Mouse (Mus musculus) left cerebral cortex, adult 2 months (tissue): ENCODE data around the gene Cntnap5c. TPM values are rescaled to one million over a fixed set of nuclear protein-coding genes. Genes with fewer than 3 reads are reported as not detected.
A peak's percentile ranks its signal among the peaks of the same experiment; 100 is the strongest.

Experiments
- DNase-seq, 2 experiments: peaks; one replicate each; pipeline ENCODE4 v3.0.0; 2021 to 2022; ENCODE audit warnings: low spot score in 2 of 2, mixed read lengths in 1 of 2; ENCODE audit errors: extremely low spot score in 1 of 2
- H3K27ac ChIP-seq: fragments of 200-600 bp; 2 replicates; pipeline ENCODE4 v1.8.1; 2022
- H3K4me3 ChIP-seq: fragments of 200-600 bp; 2 replicates; pipeline ENCODE4 v1.8.1; 2022
- CTCF ChIP-seq: fragments of 200-600 bp; IDR thresholded peaks from 2 replicates; pipeline ENCODE4 v1.8.1; 2022; ENCODE audit warnings: antibody characterized with exemption, mild to moderate bottlenecking, moderate library complexity
- intact Hi-C: fragments of 180-260 bp; cut with DNase I; formaldehyde crosslinking; loops from one replicate; pipeline ENCODE4 v1.15.1; 2025
- total RNA-seq, 2 experiments: library from RNA; stranded (reverse); gene quantifications; 2 replicates each; pipeline ENCODE4 v1.2.3; 2021

Cntnap5c gene
- total RNA-seq, 2 experiments from 2014 or later, result 8.5 to 8.6 TPM

- H3K4me3 ChIP-seq, result no peak overlapping the region
- no peak for DNase-seq
- no peak overlapping the region for H3K27ac ChIP-seq
- intact Hi-C loops, result no loop called here
- no peak for TF ChIP-seq CTCF
Measured at GRCm38 (mm10) chr17:58082676-58083075, 313.3 kb downstream of the Cntnap5c start.

DNA sequence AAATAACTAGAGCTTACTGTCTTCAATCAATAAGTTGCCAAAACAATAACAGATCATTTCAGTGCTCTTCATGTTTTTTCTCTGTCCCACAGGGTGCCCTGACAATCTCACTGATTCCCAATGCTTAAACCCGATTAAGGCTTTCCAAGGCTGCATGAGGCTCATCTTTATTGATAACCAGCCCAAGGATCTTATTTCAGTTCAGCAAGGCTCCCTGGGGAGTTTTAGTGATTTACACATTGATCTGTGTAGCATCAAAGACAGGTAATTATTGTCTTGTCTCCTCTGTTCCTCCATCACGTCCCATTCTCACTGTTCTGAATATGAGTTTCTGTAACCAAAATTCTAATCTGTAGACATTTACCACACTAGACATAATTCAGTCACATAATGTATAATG, 335.1 kb downstream of the Cntnap5c start:
- intact Hi-C loops, result no loop called here
- no peak for DNase-seq
- no peak overlapping the region for H3K27ac ChIP-seq
- H3K4me3 ChIP-seq, result no peak overlapping the region
- no peak for TF ChIP-seq CTCF

- intact Hi-C loops, result loop anchor here (2.0 kb wide), 1 partner anchor 79 kb away; no protein-coding TSS in a partner anchor
- no peak for DNase-seq
- TF ChIP-seq CTCF, result no peak
- H3K27ac ChIP-seq, result no peak overlapping the region
- H3K4me3 ChIP-seq, result no peak overlapping the region
Measured at GRCm38 (mm10) chr17:58107901-58108300, 338.5 kb downstream of the Cntnap5c start.

GRCm38 (mm10) chr17:58108335-58108734, 339.0 kb downstream of the Cntnap5c start:
- intact Hi-C loops, result loop anchor here (2.0 kb wide), 1 partner anchor 78 kb away; no protein-coding TSS in a partner anchor
- H3K27ac ChIP-seq, result no peak overlapping the region; the same call in 1 of the 2 replicates
- no peak overlapping the region for H3K4me3 ChIP-seq
- no peak for TF ChIP-seq CTCF
- no peak for DNase-seq

DNA sequence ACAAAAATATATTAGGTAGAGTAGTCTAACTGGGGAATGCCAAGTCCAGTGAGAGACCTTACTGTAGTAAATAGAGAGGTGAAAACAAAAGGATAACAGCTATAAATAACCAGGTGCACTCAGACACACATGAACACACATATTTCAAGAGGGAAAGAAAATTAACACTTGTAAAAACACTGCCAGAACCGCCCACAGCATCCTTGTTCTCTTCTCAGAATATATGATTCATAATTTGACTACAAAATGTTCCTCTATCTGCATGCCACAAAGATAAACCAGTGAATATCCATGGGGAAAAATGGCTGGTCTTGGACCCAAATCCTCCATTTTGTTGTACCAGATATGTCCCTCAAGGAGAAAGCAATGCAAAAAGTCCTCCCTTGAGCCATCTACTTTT, 417.8 kb downstream of the Cntnap5c start:
- intact Hi-C loops, result loop anchor here (2.0 kb wide), 1 partner anchor 78 kb away; no protein-coding TSS in a partner anchor
- peak; percentile 26 to 40 for DNase-seq
- no peak for TF ChIP-seq CTCF
- H3K27ac ChIP-seq, result peak overlapping the region; percentile 57; the same call in 1 of the 2 replicates
- H3K4me3 ChIP-seq, result no peak overlapping the region

DNA sequence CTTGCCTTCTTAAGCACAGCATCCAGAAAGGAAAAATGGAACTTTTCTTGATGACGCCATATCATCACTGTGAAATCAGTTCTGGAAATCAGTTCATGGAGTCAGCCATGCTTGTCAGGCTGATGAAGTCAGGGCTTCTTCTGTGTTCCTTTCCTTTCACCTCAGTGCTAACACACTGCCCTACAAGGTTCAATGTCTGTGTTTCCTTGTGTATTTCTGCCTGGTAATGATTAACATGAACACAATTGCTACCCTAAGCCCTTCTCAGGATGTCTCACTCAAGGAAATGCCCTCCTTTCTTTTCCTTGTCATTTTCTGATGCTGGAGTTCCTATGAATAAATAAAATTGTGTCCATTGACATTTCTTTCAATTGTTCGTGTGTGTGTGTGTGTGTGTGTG, 431.8 kb downstream of the Cntnap5c start:
- no peak for DNase-seq
- TF ChIP-seq CTCF, result no peak
- Histone ChIP-seq H3K4me3 (no peak overlapping the region), H3K27ac (no peak overlapping the region)
- intact Hi-C loops, result no loop called here

GRCm38 (mm10) chr17:58268058-58268457, 498.7 kb downstream of the Cntnap5c start:
- DNase-seq, result no peak
- Histone ChIP-seq H3K27ac (no peak overlapping the region), H3K4me3 (no peak overlapping the region)
- intact Hi-C loops, result no loop called here
- TF ChIP-seq CTCF, result no peak

- no peak for DNase-seq
- intact Hi-C loops, result no loop called here
- no peak overlapping the region for H3K27ac ChIP-seq
- TF ChIP-seq CTCF, result no peak
- H3K4me3 ChIP-seq, result no peak overlapping the region
Measured at GRCm38 (mm10) chr17:58351310-58351709, 581.9 kb downstream of the Cntnap5c start.

- H3K27ac ChIP-seq, result no peak overlapping the region
- DNase-seq, result no peak
- intact Hi-C loops, result no loop called here
- no peak for TF ChIP-seq CTCF
- H3K4me3 ChIP-seq, result no peak overlapping the region
Measured at GRCm38 (mm10) chr17:58356224-58356623, 586.9 kb downstream of the Cntnap5c start.

DNA sequence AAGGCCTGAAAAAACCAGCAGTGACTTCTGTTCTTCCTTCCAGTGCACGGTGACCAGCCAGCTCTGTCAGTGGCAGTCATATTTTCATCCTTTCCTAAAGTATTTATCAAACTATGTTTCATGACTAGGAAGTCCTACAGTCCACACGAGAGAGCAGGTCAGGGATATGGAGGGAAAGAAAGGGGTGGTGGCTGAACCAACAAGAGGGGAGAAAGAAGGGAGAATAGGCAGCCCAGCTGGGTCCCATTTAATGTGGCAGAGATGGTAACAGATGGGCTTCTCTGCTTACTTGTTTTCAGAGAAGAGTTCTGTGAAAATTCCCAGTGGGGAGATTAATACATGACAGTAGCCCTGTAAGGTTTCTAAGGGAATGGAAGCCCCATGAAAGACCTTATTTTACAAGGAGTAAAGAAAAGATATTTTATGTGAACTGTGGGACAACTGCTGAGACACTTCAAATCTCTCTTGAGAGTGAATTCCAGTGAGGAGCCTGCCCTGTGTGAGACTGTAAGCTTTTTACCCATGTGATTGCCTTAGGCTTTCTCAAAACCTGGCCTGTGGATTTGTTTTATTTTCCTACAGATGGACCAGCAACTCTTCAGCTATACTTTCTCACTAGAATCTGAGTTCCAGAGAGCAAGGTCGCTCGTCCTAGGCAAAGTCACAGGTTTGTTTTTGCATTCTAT, 594.4 kb downstream of the Cntnap5c start:
- no peak for TF ChIP-seq CTCF
- H3K27ac ChIP-seq, result no peak overlapping the region
- H3K4me3 ChIP-seq, result no peak overlapping the region
- DNase-seq, result no peak
- intact Hi-C loops, result no loop called here

GRCm38 (mm10) chr17:58370089-58370488, 600.7 kb downstream of the Cntnap5c start:
- TF ChIP-seq CTCF, result no peak
- H3K27ac ChIP-seq, result no peak overlapping the region
- no peak for DNase-seq
- H3K4me3 ChIP-seq, result no peak overlapping the region
- intact Hi-C loops, result no loop called here

- H3K4me3 ChIP-seq, result no peak overlapping the region
- DNase-seq, result peak in 1 of 2 experiments; percentile 10
- intact Hi-C loops, result no loop called here
- no peak for TF ChIP-seq CTCF
- no peak overlapping the region for H3K27ac ChIP-seq
Measured at GRCm38 (mm10) chr17:58407769-58408168, 638.4 kb downstream of the Cntnap5c start.

DNA sequence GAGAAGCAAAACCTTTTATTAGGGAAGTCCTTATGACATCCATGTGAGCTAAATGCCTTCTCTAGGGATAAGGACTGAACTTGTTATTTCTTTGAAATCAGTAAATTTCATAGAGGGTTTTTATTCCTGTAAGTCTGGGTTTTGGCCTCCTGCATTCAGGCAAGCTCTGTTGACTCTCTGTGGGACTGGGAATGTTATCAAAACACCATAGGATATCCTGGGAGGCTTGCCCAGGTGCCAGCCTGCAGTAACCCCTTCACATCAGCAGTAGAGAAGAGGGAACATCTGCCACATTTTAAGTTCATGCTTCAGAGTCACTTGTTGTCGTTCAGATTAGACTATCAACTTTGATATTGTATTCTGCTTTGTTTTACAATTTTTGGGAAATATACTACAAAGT, 639.4 kb downstream of the Cntnap5c start:
- intact Hi-C loops, result no loop called here
- TF ChIP-seq CTCF, result no peak
- H3K4me3 ChIP-seq, result no peak overlapping the region
- no peak overlapping the region for H3K27ac ChIP-seq
- DNase-seq, result no peak
